Mouse (Mus musculus) spleen, adult 2 months (tissue): ENCODE results near the gene Slco3a1.

Experiments used
- CTCF ChIP-seq: fragments of 200-500 bp; IDR thresholded peaks from 2 replicates; pipeline ENCODE4 v1.5.1; 2011; ENCODE audit warnings: mild to moderate bottlenecking, inconsistent platforms; ENCODE audit not compliant: insufficient read depth, insufficient read length, insufficient replicate concordance; ENCODE audit errors: extremely low read depth
- POLR2A ChIP-seq: fragments of 200-500 bp; IDR thresholded peaks from 2 replicates; pipeline ENCODE4 v1.6.1; 2011; ENCODE audit warnings: low read depth, low read length, inconsistent platforms

DNA sequence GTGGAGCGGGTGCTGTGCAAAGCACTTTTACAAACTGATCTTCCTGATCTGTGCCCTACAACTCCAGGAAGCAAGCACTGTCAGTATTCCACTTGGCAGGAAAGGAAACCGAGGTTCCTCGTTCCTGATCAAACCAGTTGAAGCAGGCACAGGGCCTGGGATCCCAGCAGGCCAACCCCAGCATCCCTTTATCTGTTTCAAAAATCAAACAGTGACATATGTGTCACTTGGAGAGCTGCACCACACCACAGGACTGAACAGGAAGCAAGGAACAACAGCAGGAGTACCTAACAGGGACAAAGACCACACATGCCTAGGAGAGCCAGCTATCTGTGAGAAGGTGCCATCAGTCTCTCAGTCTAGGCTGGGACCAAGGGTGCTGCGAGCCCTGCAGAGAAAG is 32.3 kb downstream of the Slco3a1 start:
- TF ChIP-seq POLR2A (no peak), CTCF (no peak)
